Mouse (Mus musculus): Measurements from ENCODE around the gene Blm. TPM values are rescaled to one million over a fixed set of nuclear protein-coding genes. Genes with fewer than 3 reads are reported as not detected.

Gene Blm
- 1.1 and 1.6 TPM in 2 replicates for polyA plus RNA-seq (2012; rRNA removed)

DNA sequence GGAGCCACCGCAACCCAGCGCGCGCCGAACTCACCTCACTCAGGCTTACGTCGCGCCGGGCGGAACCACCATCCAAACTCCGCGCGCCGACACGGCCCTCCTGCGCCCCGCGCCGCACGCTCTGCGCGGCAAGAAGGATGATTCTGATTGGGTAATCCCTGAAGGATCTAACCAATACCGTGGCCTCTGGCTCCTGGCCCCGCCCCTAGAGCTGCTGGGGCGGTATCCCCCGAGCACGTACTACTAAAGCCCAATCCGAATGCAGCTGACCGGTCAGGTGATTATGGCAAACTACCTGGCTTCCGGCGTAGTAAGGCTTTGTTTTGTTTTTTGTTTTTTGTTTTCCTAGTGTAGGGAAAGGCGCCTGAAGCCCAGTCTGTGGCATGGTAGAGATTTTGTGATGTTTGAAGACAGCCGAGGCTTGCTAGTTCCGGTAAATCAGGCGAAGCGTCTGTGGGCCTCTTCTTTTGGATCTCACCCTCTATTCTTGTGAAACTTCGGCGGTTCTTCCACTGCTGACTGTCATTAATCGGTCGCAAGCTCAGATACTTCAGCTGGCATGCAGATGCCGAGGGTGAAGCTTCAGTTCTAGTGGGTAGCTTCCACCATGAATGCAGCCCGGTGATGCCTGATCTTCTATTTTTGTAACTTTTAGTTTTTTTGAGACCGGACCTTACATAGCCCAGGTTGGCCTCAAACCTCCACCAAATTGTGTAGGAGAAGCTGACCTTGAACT lies at the start of gene Blm:
Gene Blm, minus strand, starts transcription at position 111 of the 736 bp plus-strand sequence.
- DNase-seq (ENCODE audit: low read depth in 1 of 2, low spot score in 2 of 2): peak; percentile 95 to 96
- Histone ChIP-seq H3K27ac (ENCODE audit: insufficient read depth, low read length) (peak within 1 kb of the TSS; percentile 85), H3K36me3 (ENCODE audit: control insufficient read depth, insufficient read depth, low read length) (no peaks in the 10 kb centered on the region), H3K27me3 (ENCODE audit: control insufficient read depth, insufficient read depth, low read length) (no peaks in the 10 kb centered on the region), H3K4me1 (ENCODE audit: control insufficient read depth, insufficient read depth, insufficient read length) (no peaks in the 10 kb centered on the region), H3K4me3 (ENCODE audit: extremely low read depth, insufficient read depth, insufficient read length) (peak within 1 kb of the TSS; percentile 91)
- under 1% methylated on average over 43 of the region's 43 CpGs for WGBS
- TF ChIP-seq POLR2A (IDR thresholded peaks at IDR 0.05; ENCODE audit: low read depth, low read length) (no peak), CTCF (IDR thresholded peaks at IDR 0.05; ENCODE audit: extremely low read depth, insufficient read depth, insufficient read length, insufficient replicate concordance) (no peak)

DNA sequence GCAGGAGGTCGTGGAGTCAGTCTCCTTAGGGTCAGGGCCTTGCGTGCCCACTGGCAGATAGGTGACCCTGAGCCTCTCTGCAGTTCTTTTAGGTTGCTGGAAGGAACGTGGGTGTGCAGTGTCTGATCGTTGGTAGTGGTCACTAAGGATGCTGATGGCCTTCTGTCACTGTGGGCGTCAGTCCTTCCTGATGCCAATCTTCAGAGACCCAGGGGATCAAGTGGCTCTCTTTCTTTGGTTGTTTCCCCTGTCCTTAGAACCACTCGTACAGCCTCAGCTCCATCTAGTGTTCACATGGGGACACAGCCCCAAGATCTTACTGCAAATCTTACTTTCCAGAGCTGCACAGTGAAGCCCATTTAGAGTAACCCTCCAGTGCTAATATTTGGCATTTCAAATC lies 49.1 kb upstream of the Blm start:
- H3K27me3 ChIP-seq (ENCODE audit: control insufficient read depth, insufficient read depth, low read length): no peaks in the 10 kb centered on the region
- peak; percentile 50 to 60 for DNase-seq (ENCODE audit: low read depth in 1 of 2, low spot score in 2 of 2)
- no peak overlapping the region for H3K27ac ChIP-seq (ENCODE audit: insufficient read depth, low read length)
- H3K4me3 ChIP-seq (ENCODE audit: extremely low read depth, insufficient read depth, insufficient read length): no peak overlapping the region
- H3K4me1 ChIP-seq (ENCODE audit: control insufficient read depth, insufficient read depth, insufficient read length): peaks cover 7% of the 10 kb centered on the region; the same call in 1 of the 2 replicates
- TF ChIP-seq POLR2A (IDR thresholded peaks at IDR 0.05; ENCODE audit: low read depth, low read length) (no peak), CTCF (IDR thresholded peaks at IDR 0.05; ENCODE audit: extremely low read depth, insufficient read depth, insufficient read length, insufficient replicate concordance) (peak; percentile 50; the same call in 1 of the 2 replicates)
- WGBS: 33% methylated on average over 6 of the region's 6 CpGs
- peaks cover 4% of the 10 kb centered on the region; the same call in 1 of the 2 replicates for H3K36me3 ChIP-seq (ENCODE audit: control insufficient read depth, insufficient read depth, low read length)

DNA sequence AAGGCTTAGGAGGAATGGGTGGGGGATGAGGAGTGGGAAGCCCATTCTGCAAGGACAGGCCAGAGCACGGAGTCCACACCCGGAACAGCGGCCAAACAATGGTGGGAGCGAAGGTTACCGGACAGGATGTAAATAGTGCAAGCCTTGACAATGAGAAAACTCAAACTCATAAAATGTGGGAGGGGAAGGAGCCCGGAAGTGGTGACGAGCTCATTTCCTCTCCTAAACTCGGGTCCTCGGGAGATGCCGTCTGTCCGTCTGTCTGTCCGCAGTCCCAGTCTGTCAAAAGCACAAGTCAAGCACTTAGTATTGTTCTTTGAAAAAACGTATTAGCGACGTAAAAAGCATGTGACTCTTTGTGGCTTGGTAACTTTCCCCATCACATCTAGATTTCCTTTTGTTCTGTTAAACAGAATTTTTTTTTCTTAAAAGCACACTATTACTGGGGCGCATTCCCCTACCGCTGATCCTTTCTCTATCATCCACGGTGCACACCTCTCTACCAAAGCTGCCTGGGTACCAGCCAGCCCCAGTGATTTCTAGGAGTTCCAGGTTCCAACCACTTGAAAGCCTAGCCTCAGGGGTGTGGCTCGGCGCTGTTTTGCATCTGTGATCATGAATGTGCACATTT lies 48.0 kb upstream of the Blm start:
- H3K4me1 ChIP-seq (ENCODE audit: control insufficient read depth, insufficient read depth, insufficient read length): peaks cover 7% of the 10 kb centered on the region; the same call in 1 of the 2 replicates
- TF ChIP-seq CTCF (IDR thresholded peaks at IDR 0.05; ENCODE audit: extremely low read depth, insufficient read depth, insufficient read length, insufficient replicate concordance): no peak
- TF ChIP-seq POLR2A (IDR thresholded peaks at IDR 0.05; ENCODE audit: low read depth, low read length): no peak
- H3K4me3 ChIP-seq (ENCODE audit: extremely low read depth, insufficient read depth, insufficient read length): peak overlapping the region; percentile 39
- H3K27ac ChIP-seq (ENCODE audit: insufficient read depth, low read length): peak overlapping the region; percentile 59
- peaks cover 1% of the 10 kb centered on the region; the same call in 1 of the 2 replicates for H3K36me3 ChIP-seq (ENCODE audit: control insufficient read depth, insufficient read depth, low read length)
- WGBS: 2% methylated on average over 20 of the region's 20 CpGs
- peak; percentile 31 to 38 for DNase-seq (ENCODE audit: low read depth in 1 of 2, low spot score in 2 of 2)
- no peaks in the 10 kb centered on the region for H3K27me3 ChIP-seq (ENCODE audit: control insufficient read depth, insufficient read depth, low read length)

DNA sequence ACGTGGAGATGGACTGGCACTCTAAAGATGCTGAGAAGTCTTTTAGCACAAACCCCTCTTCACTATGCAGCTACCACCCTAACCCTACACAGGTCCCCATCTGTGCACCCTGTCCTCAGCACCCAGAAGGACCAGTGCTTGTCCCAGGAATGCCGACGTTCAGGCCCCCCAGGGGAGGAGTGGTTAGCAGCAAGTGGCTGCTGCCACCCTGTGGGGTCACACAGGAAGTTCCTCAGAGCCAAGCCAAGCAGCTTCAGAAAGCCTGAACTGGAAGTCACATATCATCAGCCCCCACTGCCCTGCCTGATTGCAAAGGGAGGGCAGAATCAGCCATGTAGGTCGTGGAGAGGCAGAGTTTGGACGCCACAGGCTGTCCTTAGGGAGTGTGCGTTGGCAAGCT lies 45.4 kb upstream of the Blm start:
- H3K36me3 ChIP-seq (ENCODE audit: control insufficient read depth, insufficient read depth, low read length): no peaks in the 10 kb centered on the region
- DNase-seq (ENCODE audit: low read depth in 1 of 2, low spot score in 2 of 2): peak in 1 of 2 experiments; percentile 51
- WGBS: 29% methylated on average over 6 of the region's 6 CpGs

DNA sequence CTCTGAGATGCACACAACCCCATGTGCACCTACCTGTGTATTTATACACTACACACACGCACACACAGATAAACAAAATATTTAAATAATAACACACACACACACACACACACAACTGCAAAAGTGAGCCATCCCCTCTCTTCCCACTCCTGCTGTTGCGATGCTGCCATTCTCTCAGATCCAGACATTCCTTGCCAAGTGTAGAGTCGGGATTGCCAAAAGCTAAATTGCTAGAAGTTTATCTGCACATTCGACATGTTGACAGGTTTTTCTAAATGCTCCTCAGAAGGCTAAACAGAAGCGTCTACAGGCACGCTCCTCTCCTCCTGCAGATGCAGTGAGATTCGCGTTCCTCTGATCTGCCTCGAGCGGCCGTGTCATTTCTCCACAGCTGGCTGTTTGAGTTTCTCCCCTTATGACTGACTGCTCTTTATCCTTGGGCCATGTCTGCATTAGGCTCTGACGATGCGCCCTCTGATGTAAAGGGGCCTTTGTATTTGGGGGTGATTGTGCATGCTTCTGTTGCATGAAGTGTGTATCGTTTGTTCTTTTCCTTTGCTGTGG lies 42.6 kb upstream of the Blm start:
- 83% methylated on average over 14 of the region's 14 CpGs for WGBS
- no peak overlapping the region for H3K27ac ChIP-seq (ENCODE audit: insufficient read depth, low read length)
- no peak overlapping the region for H3K4me3 ChIP-seq (ENCODE audit: extremely low read depth, insufficient read depth, insufficient read length)
- no peaks in the 10 kb centered on the region for H3K27me3 ChIP-seq (ENCODE audit: control insufficient read depth, insufficient read depth, low read length)
- TF ChIP-seq CTCF (IDR thresholded peaks at IDR 0.05; ENCODE audit: extremely low read depth, insufficient read depth, insufficient read length, insufficient replicate concordance) (no peak), POLR2A (IDR thresholded peaks at IDR 0.05; ENCODE audit: low read depth, low read length) (no peak)
- H3K4me1 ChIP-seq (ENCODE audit: control insufficient read depth, insufficient read depth, insufficient read length): peaks cover 13% of the 10 kb centered on the region; the same call in 1 of the 2 replicates
- H3K36me3 ChIP-seq (ENCODE audit: control insufficient read depth, insufficient read depth, low read length): no peaks in the 10 kb centered on the region
- no peak for DNase-seq (ENCODE audit: low read depth in 1 of 2, low spot score in 2 of 2)

More for the DNA sequence above, 45.4 kb upstream of the Blm start:
- Histone ChIP-seq H3K27ac (ENCODE audit: insufficient read depth, low read length) (no peak overlapping the region), H3K4me1 (ENCODE audit: control insufficient read depth, insufficient read depth, insufficient read length) (peaks cover 18% of the 10 kb centered on the region; the same call in 1 of the 2 replicates), H3K4me3 (ENCODE audit: extremely low read depth, insufficient read depth, insufficient read length) (no peak overlapping the region), H3K27me3 (ENCODE audit: control insufficient read depth, insufficient read depth, low read length) (no peaks in the 10 kb centered on the region)
- TF ChIP-seq CTCF (IDR thresholded peaks at IDR 0.05; ENCODE audit: extremely low read depth, insufficient read depth, insufficient read length, insufficient replicate concordance) (peak; percentile 63; the same call in 1 of the 2 replicates), POLR2A (IDR thresholded peaks at IDR 0.05; ENCODE audit: low read depth, low read length) (no peak)

DNA sequence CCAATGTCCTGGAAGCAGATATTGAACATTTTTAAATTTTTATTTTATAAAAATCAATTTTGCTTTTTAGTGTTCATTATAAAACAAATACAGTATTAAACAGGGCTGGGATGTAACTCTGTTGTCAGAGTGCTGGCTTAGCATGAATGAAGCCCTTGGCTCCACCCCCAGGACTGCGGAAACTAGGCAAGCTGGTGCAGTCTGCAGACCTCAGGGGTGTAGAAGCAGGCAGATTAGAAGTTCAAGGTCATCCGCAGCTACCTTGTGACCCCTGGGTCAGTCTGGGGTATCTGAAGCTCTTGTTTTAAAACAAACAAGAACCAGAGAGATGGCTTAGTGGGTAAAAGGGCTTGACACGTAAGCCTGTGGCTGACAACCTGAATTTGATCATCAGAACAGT lies 41.7 kb upstream of the Blm start:
- H3K27me3 ChIP-seq (ENCODE audit: control insufficient read depth, insufficient read depth, low read length): no peaks in the 10 kb centered on the region
- no peaks in the 10 kb centered on the region for H3K36me3 ChIP-seq (ENCODE audit: control insufficient read depth, insufficient read depth, low read length)
- TF ChIP-seq CTCF (IDR thresholded peaks at IDR 0.05; ENCODE audit: extremely low read depth, insufficient read depth, insufficient read length, insufficient replicate concordance): no peak
- TF ChIP-seq POLR2A (IDR thresholded peaks at IDR 0.05; ENCODE audit: low read depth, low read length): no peak
- H3K4me3 ChIP-seq (ENCODE audit: extremely low read depth, insufficient read depth, insufficient read length): no peak overlapping the region
- whole genome bisulfite sequencing: 79% methylated on average over 3 of the region's 3 CpGs
- DNase-seq (ENCODE audit: low read depth in 1 of 2, low spot score in 2 of 2): peak in 1 of 2 experiments; percentile 39
- no peak overlapping the region for H3K27ac ChIP-seq (ENCODE audit: insufficient read depth, low read length)
- peaks cover 12% of the 10 kb centered on the region; the same call in 1 of the 2 replicates for H3K4me1 ChIP-seq (ENCODE audit: control insufficient read depth, insufficient read depth, insufficient read length)
